Mouse (Mus musculus) kidney, adult 11 months (tissue): Measurements from ENCODE around the gene Traf3.

Experiments
- DNase-seq: peaks from one replicate; pipeline ENCODE4 v3.0.0; 2022

Gene Traf3

GRCm38 (mm10) chr12:111165831-111166591 is at the start of gene Traf3:
Traf3 (plus strand) TSS chr12:111166370.
- DNase-seq = peak; percentile 69

GRCm38 (mm10) chr12:111119506-111120085 is 46.6 kb upstream of the Traf3 start:
- DNase-seq = no peak

- DNase-seq = no peak
Measured at GRCm38 (mm10) chr12:111120976-111121645, 45.1 kb upstream of the Traf3 start.

DNA sequence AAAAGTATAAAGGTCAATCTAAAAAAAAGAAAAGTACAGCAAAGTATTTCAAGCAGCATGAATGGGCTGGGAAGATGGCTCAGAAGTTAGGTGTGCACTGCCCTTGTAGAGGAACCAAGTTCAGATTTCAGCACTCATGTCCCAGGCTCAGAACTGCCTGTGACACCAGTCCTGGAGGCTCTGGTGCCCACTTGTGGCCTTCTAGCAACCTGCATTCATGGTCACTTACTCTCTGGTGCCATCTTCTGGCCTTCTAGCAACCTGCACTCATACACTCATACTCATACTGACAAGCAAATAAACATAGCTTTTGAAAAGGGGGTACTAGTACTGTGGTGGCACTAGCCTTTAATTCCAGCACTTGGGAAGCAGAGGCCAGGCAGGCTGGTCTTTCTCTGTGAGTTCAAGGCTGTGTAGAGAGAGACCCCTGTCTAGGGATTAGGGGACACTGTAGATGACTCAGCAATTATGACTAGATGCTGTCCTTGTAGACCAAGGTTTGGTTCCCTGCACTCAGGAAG is 43.8 kb upstream of the Traf3 start:
- peak; percentile 11 for DNase-seq

DNA sequence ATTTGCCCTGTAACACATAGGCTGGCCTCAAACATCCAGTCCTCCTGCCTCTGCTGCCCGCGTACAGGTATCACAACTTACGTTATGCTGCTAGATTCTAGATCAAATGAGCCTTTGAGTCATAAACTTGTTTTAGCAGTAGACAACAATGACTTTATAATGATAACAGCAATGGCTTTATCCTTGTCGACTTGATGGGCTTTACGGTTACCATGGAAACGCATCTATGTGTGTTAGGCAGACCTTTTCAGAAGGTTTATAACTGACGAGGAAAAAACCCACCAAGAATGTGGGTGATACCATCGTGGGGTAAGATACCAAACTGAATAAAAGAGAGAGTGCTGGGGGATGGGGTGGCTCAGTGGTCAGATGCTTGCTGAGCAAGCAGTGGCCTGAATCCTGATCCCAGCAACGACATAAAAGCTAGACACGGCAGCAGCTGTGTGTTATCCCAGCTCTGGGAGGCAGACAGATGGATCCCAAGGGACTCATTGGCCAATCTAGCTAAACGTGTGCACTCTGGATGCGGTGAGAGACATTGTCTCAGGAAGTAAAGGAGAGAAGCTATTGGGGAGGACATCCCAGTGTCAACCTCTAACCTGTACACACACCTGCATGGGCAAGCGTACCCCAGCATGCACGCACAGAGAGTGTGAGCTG is 41.4 kb upstream of the Traf3 start:
- peak; percentile 12 for DNase-seq

DNA sequence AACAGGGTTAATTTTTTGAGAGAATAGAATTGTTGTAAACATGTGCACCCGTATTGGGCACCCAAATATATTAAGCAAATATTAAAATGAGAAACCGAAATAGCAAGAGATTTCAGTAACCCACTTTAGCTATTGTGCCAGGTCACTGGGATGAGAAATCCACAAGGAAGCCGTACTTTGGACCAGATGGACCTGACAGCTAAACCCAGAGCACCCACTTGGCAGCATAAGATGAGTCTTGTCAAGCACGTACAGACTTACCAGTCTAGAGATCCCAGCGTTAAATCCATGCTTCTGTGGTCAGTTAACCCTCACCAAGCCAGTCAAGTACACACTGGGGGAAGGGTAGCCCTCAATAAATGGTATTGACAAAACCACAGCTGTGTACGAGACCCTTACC is 40.5 kb upstream of the Traf3 start:
- DNase-seq = peak; percentile 39

DNA sequence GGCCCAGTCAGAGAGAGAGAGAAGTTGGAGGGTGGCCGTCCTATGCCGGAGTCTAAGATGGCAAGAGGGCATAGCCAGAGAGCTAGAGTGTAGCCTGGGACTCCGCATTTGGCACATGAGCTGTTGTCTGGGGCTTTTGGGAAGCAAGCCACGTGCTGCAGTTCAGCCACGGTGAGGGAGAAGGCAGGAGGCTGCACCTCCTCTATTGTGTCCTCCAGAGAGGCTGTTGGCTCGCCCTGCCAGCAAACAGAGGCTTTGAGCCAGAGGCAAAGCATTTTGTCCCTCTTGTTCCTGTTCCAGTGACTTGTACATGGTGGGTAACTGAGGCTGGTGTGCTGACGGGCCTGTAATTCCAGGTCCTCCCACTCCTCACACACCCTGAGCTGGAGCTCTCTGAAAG is 32.0 kb upstream of the Traf3 start:
- no peak for DNase-seq

GRCm38 (mm10) chr12:111134791-111135733 is 31.1 kb upstream of the Traf3 start:
- DNase-seq = no peak

DNA sequence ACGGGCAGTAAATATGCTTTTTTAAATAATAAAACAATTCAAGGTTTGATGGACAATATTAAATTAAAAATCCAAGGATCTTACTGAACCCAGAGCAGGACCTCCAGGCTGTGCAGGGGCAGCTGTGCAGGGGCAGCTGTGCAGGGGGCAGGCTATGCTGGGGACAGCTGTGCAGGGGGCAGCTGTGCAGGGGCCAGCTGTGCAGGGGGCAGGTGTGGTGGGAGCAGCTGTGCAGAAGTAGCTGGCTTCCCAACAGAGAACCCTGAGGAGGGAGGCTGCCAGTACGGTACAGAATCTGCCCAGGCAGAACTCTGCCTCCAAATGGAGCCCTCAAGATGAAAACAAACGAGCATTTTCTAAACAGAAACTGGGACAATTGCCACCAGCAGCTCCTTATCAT is 30.2 kb upstream of the Traf3 start:
- DNase-seq = no peak

DNA sequence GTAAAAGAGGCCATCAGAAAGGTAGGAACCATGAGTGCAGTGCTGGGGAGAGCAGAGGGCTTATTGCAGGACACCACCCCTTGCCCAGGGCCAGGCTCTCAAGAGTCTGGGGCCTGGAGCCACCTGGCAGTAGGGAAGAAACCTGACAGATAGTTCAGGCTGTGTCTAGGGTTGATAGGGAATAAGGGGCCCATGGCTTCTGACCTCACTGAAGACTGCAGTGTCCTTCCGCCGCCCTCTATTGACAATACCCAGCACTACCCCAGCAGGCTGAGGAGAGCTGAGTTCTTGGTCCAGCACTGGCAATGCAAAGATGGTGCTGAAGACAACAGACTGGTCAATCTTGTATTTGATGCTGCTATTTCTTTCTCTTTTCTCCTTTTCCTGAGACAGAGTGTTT is 29.1 kb upstream of the Traf3 start:
- no peak for DNase-seq

- DNase-seq = no peak
Measured at GRCm38 (mm10) chr12:111143005-111143508, 23.1 kb upstream of the Traf3 start.

- DNase-seq = no peak
Measured at GRCm38 (mm10) chr12:111143509-111144063, 22.6 kb upstream of the Traf3 start.

DNA sequence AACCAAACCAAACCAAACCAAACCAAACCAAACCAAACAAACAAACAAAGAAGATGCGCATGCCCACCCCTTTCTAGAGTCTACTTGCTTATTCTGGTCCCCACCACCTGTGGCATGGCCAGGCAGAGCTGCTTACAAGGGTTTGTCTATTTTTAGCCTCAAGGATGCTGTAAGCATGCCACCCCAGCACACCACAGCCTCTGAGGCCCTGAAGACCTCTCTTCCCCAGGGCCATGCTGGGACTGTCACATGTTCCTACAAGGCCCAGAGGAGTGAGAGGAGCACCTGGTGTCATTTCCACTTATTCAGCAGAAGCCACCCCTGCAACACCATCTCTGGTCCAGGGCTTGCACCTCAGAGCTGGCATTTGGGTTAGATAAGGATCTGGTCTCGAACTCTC is 21.6 kb upstream of the Traf3 start:
- no peak for DNase-seq

DNA sequence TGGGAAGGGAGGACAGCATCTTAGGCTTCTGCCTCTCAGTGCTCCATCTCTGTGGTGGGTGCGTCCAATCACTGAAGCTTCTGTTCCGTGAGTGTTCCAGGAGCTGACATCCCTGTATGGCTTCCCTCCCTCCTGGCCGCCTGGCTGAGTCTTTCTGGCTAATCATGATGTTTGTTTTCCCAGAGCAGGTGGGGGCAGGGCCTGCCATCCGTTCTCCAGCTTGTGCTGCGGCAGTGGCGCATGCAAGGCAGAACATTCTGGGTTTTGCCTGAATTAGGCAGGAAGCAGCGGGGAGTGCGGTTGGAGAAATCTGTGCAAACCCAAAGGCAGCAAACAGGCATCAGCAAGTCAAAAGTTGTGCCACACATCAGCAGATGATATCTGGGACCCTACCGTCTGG is 20.9 kb upstream of the Traf3 start:
- DNase-seq = no peak

- no peak for DNase-seq
Measured at GRCm38 (mm10) chr12:111149495-111150235, 16.5 kb upstream of the Traf3 start.

DNA sequence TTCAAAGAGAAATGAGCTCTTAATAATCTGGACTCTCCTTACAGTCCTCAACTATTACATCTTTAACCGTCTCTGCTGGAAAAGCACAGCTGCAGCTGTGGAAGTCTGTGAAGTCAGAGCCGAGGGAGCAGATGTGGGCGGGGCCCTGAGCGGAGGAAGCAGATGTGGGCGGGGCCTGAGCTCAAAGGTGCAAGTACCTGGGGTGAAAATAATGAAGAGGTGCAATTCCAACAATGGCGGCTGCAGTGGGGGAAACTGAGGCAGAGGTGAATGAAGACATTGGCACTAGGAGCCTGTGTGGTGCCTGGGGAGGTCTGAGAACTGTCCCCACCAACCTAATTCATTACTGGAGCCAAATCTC is 16.0 kb upstream of the Traf3 start:
- no peak for DNase-seq

- no peak for DNase-seq
Measured at GRCm38 (mm10) chr12:111151422-111152156, 14.6 kb upstream of the Traf3 start.

- no peak for DNase-seq
Measured at GRCm38 (mm10) chr12:111152579-111152978, 13.6 kb upstream of the Traf3 start.

DNA sequence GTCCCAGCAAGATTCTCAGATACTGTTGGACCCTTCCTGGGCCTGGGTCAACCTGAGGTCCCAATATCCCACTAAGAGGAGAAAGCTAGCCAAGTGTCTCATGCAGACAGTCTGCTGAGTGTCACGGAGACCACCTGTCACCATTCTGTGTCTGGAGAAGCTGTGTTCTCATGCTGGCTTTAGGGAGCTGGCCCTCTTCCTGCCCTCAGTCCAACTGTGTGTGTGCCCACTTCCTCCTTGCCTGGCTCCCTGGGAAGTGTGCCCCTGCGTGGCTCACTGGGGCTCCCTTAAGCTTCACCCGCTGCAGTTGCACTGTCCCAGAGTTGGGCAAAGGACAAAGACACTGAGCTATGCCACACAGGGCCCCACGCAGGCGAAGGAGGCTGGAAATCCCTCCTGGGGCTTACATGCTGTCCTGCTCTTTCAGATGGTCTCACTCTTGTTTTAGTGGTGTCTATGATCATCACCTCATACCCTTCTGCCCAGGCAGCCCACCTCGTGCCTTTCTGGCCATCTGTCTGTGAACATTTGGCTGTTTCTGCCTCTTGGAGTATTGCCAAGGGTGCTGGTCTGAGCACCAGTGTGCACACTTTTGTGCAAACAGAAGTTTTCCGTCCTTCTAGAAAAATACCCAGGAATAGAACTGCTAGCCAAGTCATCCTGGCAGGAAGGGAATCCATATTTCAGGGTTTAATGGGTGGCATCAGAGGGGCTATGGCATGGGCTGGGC is 13.0 kb upstream of the Traf3 start:
- DNase-seq = no peak

DNA sequence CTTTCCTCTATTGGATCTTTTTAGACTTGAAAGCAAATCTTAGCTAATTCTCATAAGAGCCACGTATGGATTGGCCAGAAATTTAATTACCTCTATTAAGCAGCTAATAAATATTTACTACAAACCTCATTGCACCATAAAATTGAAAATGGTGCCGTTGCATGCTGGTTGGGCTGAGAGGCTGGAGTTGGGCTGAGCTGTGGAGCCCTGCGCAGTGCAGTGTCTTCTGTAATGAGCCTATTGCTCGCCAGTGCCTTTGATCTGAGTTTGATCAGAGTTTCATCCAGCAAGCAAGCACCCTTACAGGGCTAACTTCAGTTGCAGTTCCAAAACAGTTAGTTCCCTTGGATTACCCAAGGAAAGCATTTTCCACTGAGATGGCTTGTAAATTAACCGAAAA is 12.2 kb upstream of the Traf3 start:
- no peak for DNase-seq
